Mouse (Mus musculus) limb, embryonic 10.5 days (tissue): Measurements from ENCODE around the gene Echs1. TPM values are rescaled to one million over a fixed set of nuclear protein-coding genes. Genes with fewer than 3 reads are reported as not detected.
A peak's percentile ranks its signal among the peaks of the same experiment; 100 is the strongest.
"Not testable (repeated sequence)": the region's sequence is repeated elsewhere in the genome, so short reads cannot be mapped to it uniquely, and the experiment has no call there.

ENCODE experiments used
- DNase-seq: peaks from one replicate; pipeline ENCODE4 v3.0.0-alpha.2; 2017; ENCODE audit warnings: low spot score
- H3K27ac ChIP-seq: fragments of 300-500 bp; sonication (generic); 2 replicates; pipeline ENCODE4 v1.5.1; 2016; ENCODE audit warnings: mild to moderate bottlenecking
- H3K27me3 ChIP-seq: fragments of 300-500 bp; sonication (generic); 2 replicates; pipeline ENCODE4 v1.6.1; 2016; ENCODE audit warnings: low read depth, mild to moderate bottlenecking; ENCODE audit not compliant: poor library complexity, severe bottlenecking
- H3K36me3 ChIP-seq: fragments of 300-500 bp; sonication (generic); 2 replicates; pipeline ENCODE4 v1.6.1; 2016; ENCODE audit warnings: mild to moderate bottlenecking, moderate library complexity
- H3K4me1 ChIP-seq: fragments of 300-500 bp; sonication (generic); 2 replicates; pipeline ENCODE4 v1.6.1; 2016
- H3K4me3 ChIP-seq: fragments of 300-500 bp; sonication (generic); 2 replicates; pipeline ENCODE4 v1.5.1; 2016; ENCODE audit warnings: mild to moderate bottlenecking, moderate library complexity
- H3K9me3 ChIP-seq: fragments of 300-500 bp; sonication (generic); replicated peaks from 2 replicates; pipeline ENCODE4 v1.6.1; 2016; ENCODE audit warnings: mild to moderate bottlenecking
- WGBS: fragments of 180-500 bp; shearing (Covaris S2); methylation state at CpG from one replicate; pipeline ENCODE4 v1.1.7; 2016; 5-methylcytosine and 5-hydroxymethylcytosine counted together
- polyA plus RNA-seq: library from polyadenylated mRNA; unstranded; fragments of >200 nt; fragmentation: Nextera tagmentation; extraction: Ambion mirVana; gene quantifications from 2 replicates; pipeline ENCODE4 v1.2.1, GENCODE M21; 2016

The Echs1 gene
- 174 and 178 TPM in 2 replicates for polyA plus RNA-seq

DNA sequence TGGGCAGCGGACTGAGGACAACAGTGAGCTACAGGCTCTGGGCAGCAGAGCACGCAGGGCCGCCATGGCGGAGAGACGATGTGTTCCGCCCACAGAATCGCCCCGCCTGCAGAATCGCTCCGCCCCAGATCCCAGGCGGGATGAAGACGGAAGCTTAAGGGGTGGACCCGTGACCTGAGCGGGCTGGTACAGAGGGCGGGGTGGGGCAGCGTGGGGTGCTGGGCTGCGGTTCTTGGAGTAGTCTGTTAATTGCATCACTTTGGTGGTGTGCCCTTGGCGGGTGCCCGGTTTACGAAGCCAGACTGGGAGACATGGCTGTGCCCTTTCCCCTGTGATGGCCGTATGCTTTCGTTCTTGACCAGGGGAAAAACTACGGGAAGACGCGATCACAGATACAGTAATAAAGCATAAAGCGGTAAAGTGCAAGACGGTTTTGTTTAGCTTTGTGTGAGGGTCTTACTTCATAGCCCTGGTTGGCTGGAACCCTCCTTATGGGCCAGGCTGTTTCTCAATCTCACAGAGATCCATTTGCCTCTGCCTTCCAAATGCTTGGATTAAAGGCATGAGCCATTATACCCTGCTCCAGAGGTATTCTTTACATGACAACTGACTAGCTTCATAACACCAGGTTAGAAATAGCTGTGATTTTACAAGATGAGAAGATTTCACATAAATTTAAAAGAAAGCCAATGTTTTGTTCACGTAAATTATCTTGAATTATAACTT lies at the start of gene Echs1:
Gene Echs1, minus strand, starts transcription at position 148 of the 726 bp plus-strand sequence.
- H3K4me1 ChIP-seq, result peaks cover 8% of the 10 kb centered on the region
- H3K36me3 ChIP-seq, result peaks cover 16% of the 10 kb centered on the region
- peak within 1 kb of the TSS; percentile 93 for H3K27ac ChIP-seq
- DNase-seq, result peak; percentile 87
- no peaks in the 10 kb centered on the region for H3K27me3 ChIP-seq
- H3K4me3 ChIP-seq, result peak within 1 kb of the TSS; percentile 79
- no peaks in the 10 kb centered on the region for H3K9me3 ChIP-seq
- 4% methylated on average over 28 of the region's 28 CpGs for WGBS

- DNase-seq, result no peak
- 87% methylated on average over 7 of the region's 7 CpGs for WGBS
- H3K9me3 ChIP-seq, result no peaks in the 10 kb centered on the region
Measured at GRCm38 (mm10) chr7:140164664-140165063, 48.4 kb upstream of the Echs1 start, which contains the start of gene Olfr522. TSS of gene Olfr522 (minus strand) at chr7:140164764.

GRCm38 (mm10) chr7:140160363-140160762 lies 44.1 kb upstream of the Echs1 start:
- peaks cover 33% of the 10 kb centered on the region for H3K27me3 ChIP-seq
- DNase-seq, result no peak
- WGBS, result 88% methylated on average over 3 of the region's 3 CpGs
- no peaks in the 10 kb centered on the region for H3K9me3 ChIP-seq
- no peaks in the 10 kb centered on the region for H3K36me3 ChIP-seq
- no peak overlapping the region for H3K4me3 ChIP-seq
- no peak overlapping the region for H3K27ac ChIP-seq
- no peaks in the 10 kb centered on the region for H3K4me1 ChIP-seq

More at GRCm38 (mm10) chr7:140164664-140165063, 48.4 kb upstream of the Echs1 start, which contains the start of gene Olfr522:
- Histone ChIP-seq H3K36me3 (no peaks in the 10 kb centered on the region), H3K4me1 (no peaks in the 10 kb centered on the region), H3K4me3 (no peak within 1 kb of the TSS), H3K27me3 (no peaks in the 10 kb centered on the region), H3K27ac (no peak within 1 kb of the TSS)

GRCm38 (mm10) chr7:140154218-140154927 lies 38.1 kb upstream of the Echs1 start, which contains the start of gene Sprn:
TSS of gene Sprn (minus strand) at chr7:140154877.
- Histone ChIP-seq H3K4me3 (peak within 1 kb of the TSS; percentile 34), H3K36me3 (no peaks in the 10 kb centered on the region; the same call in 1 of the 2 replicates), H3K27ac (no peak within 1 kb of the TSS), H3K27me3 (peaks cover 73% of the 10 kb centered on the region), H3K4me1 (peaks cover 14% of the 10 kb centered on the region), H3K9me3 (no peaks in the 10 kb centered on the region)
- peak; percentile 33 for DNase-seq
- WGBS, result 3% methylated on average over 28 of the region's 28 CpGs

GRCm38 (mm10) chr7:140153829-140154217 lies 37.5 kb upstream of the Echs1 start:
- Histone ChIP-seq H3K4me3 (peak overlapping the region; percentile 40; the same call in 1 of the 2 replicates), H3K4me1 (peaks cover 14% of the 10 kb centered on the region), H3K36me3 (no peaks in the 10 kb centered on the region; the same call in 1 of the 2 replicates), H3K27me3 (peaks cover 73% of the 10 kb centered on the region), H3K9me3 (no peaks in the 10 kb centered on the region), H3K27ac (no peak overlapping the region)
- DNase-seq, result no peak
- 23% methylated on average over 4 of the region's 4 CpGs for WGBS

GRCm38 (mm10) chr7:140153383-140153782 lies 37.1 kb upstream of the Echs1 start:
- Histone ChIP-seq H3K27me3 (peaks cover 70% of the 10 kb centered on the region), H3K27ac (0 out of 2 replicates have a peak overlapping the region, but pooled peaks have one; percentile 21), H3K36me3 (no peaks in the 10 kb centered on the region; the same call in 1 of the 2 replicates), H3K4me1 (peaks cover 14% of the 10 kb centered on the region), H3K4me3 (peak overlapping the region; percentile 40), H3K9me3 (no peaks in the 10 kb centered on the region)
- WGBS, result 7% methylated on average over 28 of the region's 28 CpGs
- DNase-seq, result peak; percentile 49

GRCm38 (mm10) chr7:140144550-140144949 lies 28.3 kb upstream of the Echs1 start:
- H3K27ac ChIP-seq, result no peak overlapping the region
- DNase-seq, result no peak
- peaks cover 3% of the 10 kb centered on the region; the same call in 1 of the 2 replicates for H3K36me3 ChIP-seq
- H3K4me1 ChIP-seq, result no peaks in the 10 kb centered on the region
- WGBS, result 80% methylated on average over 4 of the region's 4 CpGs
- no peaks in the 10 kb centered on the region for H3K27me3 ChIP-seq
- H3K4me3 ChIP-seq, result no peak overlapping the region
- H3K9me3 ChIP-seq, result no peaks in the 10 kb centered on the region

DNA sequence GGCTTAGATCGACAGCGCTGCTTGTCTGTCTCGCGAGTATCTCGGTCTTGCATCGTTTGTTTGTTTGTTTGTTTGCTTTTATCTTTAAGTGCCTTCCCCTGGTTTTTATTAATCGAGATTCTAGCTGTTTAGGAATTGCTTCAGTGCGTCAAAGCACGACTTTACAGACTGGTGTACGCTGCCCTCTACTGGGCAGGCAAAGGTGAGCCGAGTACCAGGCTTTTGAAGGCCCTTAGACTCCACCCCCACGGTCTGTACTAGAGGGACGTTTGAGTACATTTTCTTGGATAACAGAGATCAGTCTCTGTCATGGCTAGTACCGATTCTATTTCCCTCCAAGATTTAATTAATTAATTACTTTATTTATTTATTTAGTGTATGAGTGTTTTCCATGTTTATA lies 25.1 kb upstream of the Echs1 start:
- H3K27ac ChIP-seq, result no peak overlapping the region
- peaks cover 6% of the 10 kb centered on the region for H3K4me1 ChIP-seq
- 6% methylated on average over 14 of the region's 14 CpGs for WGBS
- H3K36me3 ChIP-seq, result no peaks in the 10 kb centered on the region
- H3K9me3 ChIP-seq, result no peaks in the 10 kb centered on the region
- H3K27me3 ChIP-seq, result no peaks in the 10 kb centered on the region
- peak; percentile 55 for DNase-seq
- no peak overlapping the region for H3K4me3 ChIP-seq

DNA sequence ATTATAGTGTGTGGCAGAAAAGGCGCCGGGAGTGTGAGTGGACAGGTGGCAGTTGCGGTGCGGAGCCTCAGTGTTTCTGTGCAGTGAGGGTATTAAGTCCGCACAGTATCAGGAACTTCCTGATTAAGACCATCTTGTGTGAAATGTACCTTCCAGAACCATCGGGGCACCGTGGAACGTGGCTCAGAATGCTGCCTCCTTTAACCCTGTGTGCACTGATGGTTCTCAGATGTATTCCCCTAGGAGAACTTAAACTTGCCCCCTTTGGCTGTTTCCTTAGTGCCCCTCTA lies 21.7 kb upstream of the Echs1 start:
- Histone ChIP-seq H3K27me3 (no peaks in the 10 kb centered on the region), H3K9me3 (no peaks in the 10 kb centered on the region), H3K4me1 (peaks cover 6% of the 10 kb centered on the region), H3K27ac (peak overlapping the region; percentile 93), H3K36me3 (peaks cover 16% of the 10 kb centered on the region), H3K4me3 (peak overlapping the region; percentile 79)
- DNase-seq, result no peak
- WGBS, result 1% methylated on average over 8 of the region's 8 CpGs

DNA sequence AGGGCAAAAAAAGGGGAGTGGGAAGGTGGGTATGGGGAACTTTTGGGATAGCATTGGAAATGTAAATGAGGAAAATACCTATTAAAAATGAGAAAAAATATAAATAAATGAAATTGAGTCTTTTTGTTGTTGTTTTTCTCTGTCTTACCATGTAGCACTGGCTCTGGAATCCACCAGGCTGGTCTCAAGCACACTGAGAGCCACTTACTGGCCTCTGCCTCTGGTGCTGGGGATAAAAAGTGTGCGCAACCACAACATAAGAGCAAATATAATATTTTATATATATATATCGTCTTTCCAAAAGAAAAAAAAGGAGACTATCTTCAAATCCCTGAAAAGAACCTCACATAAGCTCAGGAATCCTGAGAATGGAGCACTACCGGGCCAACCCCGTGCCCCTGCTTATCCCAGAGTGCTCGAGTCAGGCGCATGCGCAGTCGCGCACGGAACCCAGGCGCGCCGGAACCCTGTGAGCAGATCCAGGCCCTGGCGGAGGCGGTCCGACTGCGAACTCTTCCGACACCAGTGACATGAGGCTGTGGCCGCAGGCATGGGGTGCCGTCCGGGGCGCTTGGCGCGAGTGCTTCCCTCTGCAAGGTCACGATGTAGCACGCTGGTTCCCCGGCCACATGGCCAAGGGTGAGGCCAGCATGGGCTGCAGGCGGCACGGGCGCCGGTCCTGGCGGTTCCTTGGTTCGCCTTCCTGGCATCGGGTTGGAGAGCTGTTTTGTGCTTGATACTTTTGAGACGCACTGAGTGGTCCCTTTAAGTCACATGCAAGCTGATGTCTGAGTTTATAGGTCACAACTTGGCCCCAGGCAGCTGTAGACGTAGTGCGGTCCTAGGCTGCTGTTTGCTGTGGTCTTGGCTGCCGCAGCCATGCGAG lies 21.1 kb upstream of the Echs1 start, which contains the start of gene Mtg1:
Gene Mtg1, plus strand, starts transcription at position 430 of the 886 bp plus-strand sequence.
- no peaks in the 10 kb centered on the region for H3K27me3 ChIP-seq
- H3K9me3 ChIP-seq, result no peaks in the 10 kb centered on the region
- peak within 1 kb of the TSS; percentile 93 for H3K27ac ChIP-seq
- peaks cover 17% of the 10 kb centered on the region for H3K36me3 ChIP-seq
- 2% methylated on average over 39 of the region's 39 CpGs for WGBS
- DNase-seq, result peak; percentile 98
- H3K4me1 ChIP-seq, result peaks cover 6% of the 10 kb centered on the region
- H3K4me3 ChIP-seq, result peak within 1 kb of the TSS; percentile 79

- no peaks in the 10 kb centered on the region for H3K27me3 ChIP-seq
- peaks cover 6% of the 10 kb centered on the region for H3K4me1 ChIP-seq
- H3K4me3 ChIP-seq, result no peak overlapping the region
- no peak overlapping the region for H3K27ac ChIP-seq
- WGBS, result 93% methylated on average over 5 of the region's 5 CpGs
- peaks cover 34% of the 10 kb centered on the region for H3K36me3 ChIP-seq
- DNase-seq, result no peak
- H3K9me3 ChIP-seq, result no peaks in the 10 kb centered on the region
Measured at GRCm38 (mm10) chr7:140135106-140135770, 19.0 kb upstream of the Echs1 start.

- WGBS, result 95% methylated on average over 7 of the region's 7 CpGs
- not testable (repeated sequence) for DNase-seq, H3K27me3 ChIP-seq, H3K4me3 ChIP-seq, H3K9me3 ChIP-seq, H3K4me1 ChIP-seq, H3K27ac ChIP-seq
- H3K36me3 ChIP-seq, result peaks cover 46% of the 10 kb centered on the region
Measured at GRCm38 (mm10) chr7:140134033-140134432, 17.8 kb upstream of the Echs1 start.
